Mouse (Mus musculus) gastrocnemius, adult 18-20 months (tissue): ENCODE measurements around the gene Alk. TPM values are rescaled to one million over a fixed set of nuclear protein-coding genes. Genes with fewer than 3 reads are reported as not detected.

ENCODE experiments used
- DNase-seq: peaks from one replicate; pipeline ENCODE4 v3.0.0; 2021; ENCODE audit warnings: low spot score
- total RNA-seq, 2 experiments: library from RNA; stranded (reverse); gene quantifications; 2 replicates each; pipeline ENCODE4 v1.2.3; 2021

Gene Alk
- total RNA-seq, 2 experiments from 2014 or later: not detected

GRCm38 (mm10) chr17:71980518-71981145 is 623.8 kb downstream of the Alk start:
- peak; percentile 14 for DNase-seq

DNA sequence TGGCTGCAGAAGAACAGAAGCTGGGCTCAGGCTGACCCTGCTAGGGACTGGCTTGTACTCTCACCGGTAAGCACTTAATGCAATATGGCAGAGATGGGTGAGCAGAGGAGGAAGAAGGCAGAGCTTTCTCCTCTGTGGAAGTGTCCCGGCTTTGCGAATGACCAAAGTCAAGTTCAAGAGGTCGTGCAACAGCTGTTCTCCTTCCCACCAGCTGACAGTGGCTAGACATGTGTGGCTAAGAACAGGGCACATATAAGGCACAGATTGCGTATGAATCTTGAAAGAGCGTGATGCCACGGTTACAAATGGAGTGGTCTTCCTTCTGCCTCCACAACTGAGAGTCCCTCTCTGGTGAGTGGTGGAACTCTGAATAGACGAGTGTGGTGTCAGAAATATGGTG is 625.3 kb downstream of the Alk start:
- DNase-seq: no peak

DNA sequence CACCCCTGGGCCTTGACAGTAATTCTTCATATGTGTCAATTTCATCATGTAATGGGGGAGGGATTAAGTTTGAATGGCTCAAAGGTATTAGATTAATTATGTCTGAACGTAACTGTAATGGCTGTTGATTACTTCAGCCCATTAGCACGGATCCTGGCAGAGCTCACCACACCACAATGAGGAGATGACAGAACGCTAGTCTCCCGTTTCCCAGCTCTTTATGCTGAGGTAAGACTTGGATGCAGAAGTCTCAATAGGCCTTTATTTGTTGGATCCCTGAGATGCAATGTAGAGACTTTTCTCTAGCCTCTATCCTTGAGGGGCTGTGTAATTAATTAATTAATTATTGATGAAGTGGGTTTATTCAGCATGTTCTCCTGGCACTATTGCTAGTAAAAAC is 627.8 kb downstream of the Alk start:
- no peak for DNase-seq

GRCm38 (mm10) chr17:71973704-71974103 is 630.7 kb downstream of the Alk start:
- no peak for DNase-seq

DNA sequence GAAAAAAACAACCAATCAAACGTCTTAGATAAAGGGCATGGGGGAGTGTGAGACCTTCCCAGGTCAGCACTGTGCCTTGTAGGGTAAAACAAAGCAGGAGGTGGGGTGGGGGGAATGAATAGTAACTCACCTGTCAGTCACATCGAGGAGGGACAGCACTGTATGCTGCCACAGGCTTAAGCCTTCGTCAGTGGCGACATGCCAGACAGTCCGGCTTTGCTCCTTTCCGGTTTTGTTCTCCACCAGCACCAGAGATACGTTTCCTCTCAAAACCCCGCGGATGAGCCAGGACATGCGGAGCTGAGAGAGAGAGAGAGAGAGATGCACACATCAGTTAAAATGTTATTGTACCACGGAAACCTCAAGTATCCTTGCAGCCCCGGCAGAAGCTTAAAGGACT is 637.1 kb downstream of the Alk start:
- no peak for DNase-seq

- DNase-seq: peak; percentile 13
Measured at GRCm38 (mm10) chr17:71965733-71966606, 638.5 kb downstream of the Alk start.

DNA sequence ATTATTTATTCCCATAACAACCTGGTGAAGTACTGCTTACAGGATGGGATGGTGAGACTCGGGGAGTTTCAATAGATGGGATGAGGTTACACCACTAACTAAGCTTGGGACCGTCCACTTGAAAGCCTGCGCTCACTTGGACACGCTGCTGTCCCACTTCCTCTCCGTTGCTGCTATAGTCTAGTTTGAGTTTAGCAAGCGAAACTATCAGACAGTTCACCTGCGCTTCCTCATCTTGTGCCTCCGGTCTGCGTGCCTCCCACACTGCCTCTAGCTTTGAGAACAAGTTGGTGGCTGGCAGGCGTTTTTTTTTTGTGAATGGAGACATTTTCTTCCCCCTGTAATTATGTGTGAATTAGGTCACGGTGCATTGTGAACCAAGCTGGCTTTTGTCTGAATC is 639.8 kb downstream of the Alk start:
- no peak for DNase-seq

GRCm38 (mm10) chr17:71962746-71963145 is 641.7 kb downstream of the Alk start:
- no peak for DNase-seq

- DNase-seq: peak; percentile 41
Measured at GRCm38 (mm10) chr17:71955011-71955410, 649.4 kb downstream of the Alk start.

DNA sequence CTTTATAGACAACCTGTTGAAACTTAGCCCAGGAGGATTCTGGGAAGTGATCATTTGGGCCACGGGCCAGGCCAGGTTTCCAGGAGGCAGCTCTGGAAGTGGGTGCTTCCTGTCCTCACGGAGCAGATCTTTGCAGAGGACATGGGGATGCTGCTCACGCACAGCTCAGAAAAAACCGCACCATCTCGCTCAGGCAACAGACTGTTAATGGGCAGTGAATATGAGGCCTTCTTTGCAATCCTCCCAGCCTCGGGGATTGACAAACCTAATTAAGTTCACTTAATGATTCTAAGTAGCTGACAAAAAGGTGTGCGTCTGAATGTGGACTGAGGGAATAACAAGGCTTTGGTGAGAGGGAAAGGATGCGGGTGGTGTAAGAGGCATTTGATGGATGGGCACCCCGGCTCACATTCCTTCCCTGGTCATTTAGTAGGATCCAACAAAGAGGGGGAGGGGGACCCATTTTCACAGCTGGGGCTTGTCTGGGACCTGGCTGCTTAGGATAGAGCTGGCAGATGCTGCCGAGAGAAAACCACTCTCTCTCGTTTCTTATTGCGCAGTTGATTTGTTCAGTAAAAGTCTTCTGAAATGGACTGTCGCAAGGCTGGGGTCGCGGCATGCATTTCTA is 650.1 kb downstream of the Alk start:
- DNase-seq: no peak

DNA sequence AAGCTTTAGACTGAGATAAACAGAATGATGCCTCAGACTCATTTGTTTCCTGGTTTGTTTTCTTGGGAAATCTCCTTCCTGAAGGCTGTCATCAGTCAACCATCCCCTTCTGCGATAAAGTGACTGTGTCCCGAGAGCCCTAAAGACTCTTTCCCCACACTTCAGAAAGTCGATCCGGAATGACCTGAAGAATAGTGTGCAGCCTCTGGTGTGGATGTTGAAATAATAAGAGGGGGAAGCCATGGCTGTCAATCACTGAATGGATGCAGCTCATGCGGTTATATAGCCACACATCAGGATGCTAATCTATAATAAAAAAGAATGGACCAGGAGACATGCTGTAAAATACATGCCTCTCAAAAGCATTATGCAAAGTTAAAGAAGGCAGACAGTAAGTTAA is 653.5 kb downstream of the Alk start:
- DNase-seq: no peak

- no peak for DNase-seq
Measured at GRCm38 (mm10) chr17:71948687-71949086, 655.7 kb downstream of the Alk start.

DNA sequence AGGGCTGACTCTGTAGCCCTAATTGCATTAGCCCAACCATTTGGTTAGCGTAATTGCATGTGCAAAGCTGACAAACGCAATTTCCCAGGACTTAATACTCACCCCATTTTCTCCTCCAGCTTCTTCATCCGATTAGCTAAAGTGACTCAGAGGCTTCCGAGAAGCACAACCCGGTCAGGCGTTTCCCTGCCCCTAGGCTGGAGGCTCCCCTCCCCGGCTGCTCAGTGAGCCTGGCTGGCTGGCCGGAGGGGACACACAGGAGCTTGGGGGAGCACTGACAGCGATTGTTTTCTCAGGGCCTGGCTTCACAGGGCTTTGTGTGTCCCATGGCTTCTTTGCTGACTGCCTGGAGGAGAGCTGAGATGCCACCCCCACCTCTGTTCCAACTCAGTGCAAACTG is 657.0 kb downstream of the Alk start:
- DNase-seq: peak; percentile 7

DNA sequence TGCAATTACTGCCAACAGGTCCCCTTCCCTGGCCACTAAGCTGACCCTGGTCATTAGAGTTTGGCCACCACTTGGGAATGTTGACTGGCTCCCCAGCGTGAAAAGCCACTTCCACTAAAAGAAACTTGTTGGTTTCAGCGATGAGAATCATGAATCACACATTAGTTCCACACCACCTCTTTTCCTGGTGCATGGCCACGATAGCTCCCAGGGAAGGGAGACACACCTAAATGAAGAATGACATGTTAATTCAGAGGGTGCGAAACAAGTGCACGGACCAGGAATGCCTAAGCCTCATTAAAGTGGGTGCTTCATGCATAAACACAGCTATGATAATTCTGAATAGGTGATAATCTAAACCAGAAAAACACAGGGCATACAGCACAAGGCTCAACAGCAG is 660.4 kb downstream of the Alk start:
- DNase-seq: no peak

GRCm38 (mm10) chr17:71942052-71942451 is 662.4 kb downstream of the Alk start:
- DNase-seq: no peak

- no peak for DNase-seq
Measured at GRCm38 (mm10) chr17:71941436-71941835, 663.0 kb downstream of the Alk start.

- no peak for DNase-seq
Measured at GRCm38 (mm10) chr17:71936681-71937080, 667.7 kb downstream of the Alk start.

DNA sequence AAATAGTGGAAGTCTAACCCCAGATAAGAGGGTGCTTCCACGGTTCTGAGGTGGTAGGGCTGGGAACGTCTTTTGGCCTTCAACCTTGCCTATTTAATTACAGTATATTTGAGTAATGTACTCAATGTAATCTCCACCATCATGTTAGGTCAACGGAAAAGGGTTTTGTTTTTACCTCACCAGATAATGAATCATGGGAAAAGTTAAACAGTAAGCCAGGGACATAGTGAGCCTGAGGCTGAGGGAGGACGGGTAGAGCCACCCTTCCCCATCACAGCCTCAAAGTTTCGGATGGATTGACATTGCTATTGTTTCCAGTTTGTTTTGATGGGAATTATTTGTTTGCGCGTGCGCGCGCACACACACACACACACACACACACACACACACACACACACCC is 668.6 kb downstream of the Alk start:
- no peak for DNase-seq

DNA sequence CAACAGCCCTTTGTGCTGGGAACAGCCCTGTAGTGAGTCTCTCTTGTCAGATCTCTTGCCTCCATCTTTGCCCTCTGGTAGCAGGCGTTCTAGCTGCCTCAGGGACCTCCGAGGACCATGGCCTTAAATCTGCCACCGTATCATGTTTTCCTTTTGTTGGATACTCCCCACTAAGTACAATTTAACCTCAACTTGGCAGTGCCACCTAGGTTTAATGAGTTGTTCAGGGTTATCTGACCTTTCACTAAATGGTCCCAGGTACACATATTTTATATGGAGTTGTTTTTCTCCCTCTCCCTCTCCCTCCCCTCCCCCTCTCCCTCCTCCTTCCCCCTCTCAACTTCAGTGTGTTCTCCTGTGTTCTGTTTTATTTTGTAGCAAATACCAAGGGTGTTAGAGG is 669.1 kb downstream of the Alk start:
- DNase-seq: no peak

DNA sequence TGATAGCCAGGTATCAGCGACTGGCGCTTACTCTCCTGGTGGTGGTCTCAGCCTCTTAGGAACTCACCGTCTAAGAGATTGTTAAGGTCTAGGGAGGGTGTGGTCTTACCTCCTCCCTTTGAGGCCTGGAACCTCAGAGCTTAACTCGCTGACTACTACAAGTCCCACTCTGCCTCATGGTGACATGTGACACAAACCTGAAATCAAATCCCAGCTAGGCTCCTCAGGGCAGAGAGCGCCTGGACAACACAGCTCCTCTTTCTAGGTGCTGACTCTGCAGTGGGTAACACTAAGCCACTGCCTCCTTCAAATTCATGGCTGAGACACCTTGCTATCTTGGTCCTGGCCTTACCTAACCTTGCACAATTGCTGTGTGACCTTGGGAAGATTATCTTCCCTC is 689.5 kb downstream of the Alk start:
- no peak for DNase-seq

- DNase-seq: peak; percentile 53
Measured at GRCm38 (mm10) chr17:71914541-71914940, 689.9 kb downstream of the Alk start.

- no peak for DNase-seq
Measured at GRCm38 (mm10) chr17:71913188-71913587, 691.2 kb downstream of the Alk start.

GRCm38 (mm10) chr17:71909107-71909506 is 695.3 kb downstream of the Alk start:
- DNase-seq: peak; percentile 6
